Mouse (Mus musculus): ENCODE measurements at regions not wholly inside any gene's neighbourhood (a gene's known extent, or its start where the extent isn't known, plus 50 kb on each side); places are given as distances from the start of the nearest gene placed in this dataset.

DNA sequence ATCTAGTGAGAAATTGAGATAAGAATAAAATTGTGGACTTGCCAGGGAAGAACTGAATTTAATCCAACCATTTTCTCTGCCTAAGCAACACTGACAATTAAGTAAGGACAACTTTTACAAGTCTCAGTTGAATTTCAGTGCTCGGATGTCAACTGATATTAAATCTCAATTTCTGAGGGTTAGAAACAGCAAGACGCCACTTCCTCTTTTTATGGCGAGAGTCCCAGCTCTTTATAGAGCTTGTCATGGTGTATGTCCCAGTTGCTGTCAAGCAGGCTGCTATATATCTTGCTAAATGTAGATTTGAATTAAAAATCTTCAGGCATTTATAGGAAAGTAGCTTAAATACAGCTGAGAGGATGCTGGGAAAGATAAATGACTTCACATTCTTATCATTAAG is 697.8 kb upstream of the Got2 start:
- no peak; the same call in 1 of the 2 replicates for ATAC-seq (ENCODE audit: insufficient read depth, low FRiP score, low read depth)
- Histone ChIP-seq H3K4me3 (replicated peaks) (no peak overlapping the region), H3K4me2 (no peak overlapping the region), H3K36me3 (no peaks in the 10 kb centered on the region), H3K27ac (no peak overlapping the region), H3K9ac (no peak overlapping the region), H3K4me1 (no peaks in the 10 kb centered on the region), H3K9me3 (no peaks in the 10 kb centered on the region), H3K27me3 (replicated peaks) (no peaks in the 10 kb centered on the region)
- 42% methylated on average over 3 of the region's 3 CpGs for WGBS

DNA sequence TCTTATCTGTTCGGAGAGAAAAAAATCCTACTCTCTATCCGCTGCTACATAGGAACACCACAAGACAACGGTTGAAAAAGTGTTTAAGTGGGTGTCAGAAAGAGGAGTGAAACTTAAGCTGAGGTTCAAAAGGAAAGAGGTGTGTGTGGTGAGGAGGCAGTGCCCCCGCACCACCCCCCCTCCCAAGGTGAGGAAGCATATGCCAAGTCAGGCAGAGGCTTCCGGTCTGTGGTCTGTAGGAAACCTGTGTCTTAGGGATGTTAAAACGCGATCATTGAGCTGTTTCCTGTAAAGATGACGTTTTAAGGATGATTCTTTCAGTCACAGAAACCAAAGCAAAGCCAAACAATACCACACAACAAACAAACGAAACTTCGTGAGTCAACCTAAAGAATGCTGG is 664.2 kb upstream of the Got2 start:
- H3K27me3 ChIP-seq (replicated peaks) = no peaks in the 10 kb centered on the region
- H3K4me3 ChIP-seq (replicated peaks) = no peak overlapping the region
- no peak overlapping the region for H3K4me2 ChIP-seq
- H3K27ac ChIP-seq = no peak overlapping the region
- ATAC-seq (ENCODE audit: insufficient read depth, low FRiP score, low read depth) = no peak
- WGBS = 71% methylated on average over 10 of the region's 10 CpGs
- H3K9ac ChIP-seq = no peak overlapping the region
- H3K4me1 ChIP-seq = no peaks in the 10 kb centered on the region
- no peaks in the 10 kb centered on the region for H3K9me3 ChIP-seq
- H3K36me3 ChIP-seq = no peaks in the 10 kb centered on the region

DNA sequence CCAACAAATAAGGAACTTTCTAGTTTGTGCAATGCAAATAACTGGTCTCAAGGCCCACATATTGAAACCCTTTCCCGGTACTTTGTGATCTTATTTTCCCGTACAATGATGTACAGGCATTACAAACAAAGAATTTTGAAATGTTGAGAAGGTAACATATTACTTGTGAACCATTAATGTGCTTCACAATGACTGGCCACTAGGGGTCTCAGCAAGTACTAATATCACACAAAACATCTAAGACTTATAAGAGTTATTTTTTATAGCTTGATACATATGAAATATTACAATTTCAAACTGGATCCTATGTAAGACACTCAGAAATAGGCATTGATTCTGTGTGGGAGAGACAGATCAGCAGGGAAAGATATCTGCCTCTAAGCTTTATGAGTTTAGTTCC is 662.1 kb upstream of the Got2 start:
- Histone ChIP-seq H3K27ac (no peak overlapping the region), H3K4me1 (no peaks in the 10 kb centered on the region), H3K9ac (no peak overlapping the region), H3K27me3 (replicated peaks) (no peaks in the 10 kb centered on the region), H3K36me3 (no peaks in the 10 kb centered on the region), H3K9me3 (no peaks in the 10 kb centered on the region), H3K4me2 (no peak overlapping the region), H3K4me3 (replicated peaks) (no peak overlapping the region)
- ATAC-seq (ENCODE audit: insufficient read depth, low FRiP score, low read depth) = no peak
- 94% methylated on average over 2 of the region's 2 CpGs for WGBS

- no peaks in the 10 kb centered on the region for H3K9me3 ChIP-seq
These were observed 660.3 kb upstream of the Got2 start for GRCm38 (mm10) chr8:96548663-96549062.

DNA sequence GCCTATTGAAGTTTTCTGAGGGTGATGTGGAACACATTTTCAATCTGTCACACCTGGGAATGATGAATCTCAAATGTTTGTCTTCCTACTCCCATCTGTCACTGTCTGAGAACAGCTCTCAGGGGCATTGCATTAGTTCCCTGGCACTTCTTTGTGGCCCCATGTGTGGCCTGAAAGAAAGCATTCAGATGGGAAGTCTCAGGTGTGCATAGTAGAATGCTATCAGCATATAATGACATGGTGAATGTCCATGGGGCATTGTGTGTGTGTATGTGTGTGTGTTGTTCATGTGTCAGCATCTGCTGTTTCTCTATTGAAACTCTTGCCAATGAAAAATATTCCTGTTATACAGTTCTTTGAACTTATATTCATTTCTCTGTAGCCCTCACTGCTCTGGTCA is 659.8 kb upstream of the Got2 start:
- no peaks in the 10 kb centered on the region for H3K9me3 ChIP-seq
- no peaks in the 10 kb centered on the region for H3K27me3 ChIP-seq (replicated peaks)
- no peak overlapping the region for H3K27ac ChIP-seq
- H3K4me2 ChIP-seq = no peak overlapping the region
- ATAC-seq (ENCODE audit: insufficient read depth, low FRiP score, low read depth) = no peak
- H3K4me3 ChIP-seq (replicated peaks) = no peak overlapping the region
- no peak overlapping the region for H3K9ac ChIP-seq
- no peaks in the 10 kb centered on the region for H3K36me3 ChIP-seq
- no peaks in the 10 kb centered on the region for H3K4me1 ChIP-seq

More at GRCm38 (mm10) chr8:96548663-96549062, 660.3 kb upstream of the Got2 start:
- Histone ChIP-seq H3K4me1 (no peaks in the 10 kb centered on the region), H3K9ac (no peak overlapping the region), H3K27me3 (replicated peaks) (no peaks in the 10 kb centered on the region), H3K36me3 (no peaks in the 10 kb centered on the region), H3K4me3 (replicated peaks) (no peak overlapping the region), H3K27ac (no peak overlapping the region), H3K4me2 (no peak overlapping the region)
- ATAC-seq (ENCODE audit: insufficient read depth, low FRiP score, low read depth) = no peak
- 50% methylated on average over 4 of the region's 4 CpGs for WGBS

- ATAC-seq (ENCODE audit: insufficient read depth, low FRiP score, low read depth) = no peak
- Histone ChIP-seq H3K27me3 (replicated peaks) (no peaks in the 10 kb centered on the region), H3K9me3 (no peaks in the 10 kb centered on the region), H3K9ac (no peak overlapping the region), H3K36me3 (no peaks in the 10 kb centered on the region), H3K4me1 (no peaks in the 10 kb centered on the region), H3K4me2 (no peak overlapping the region), H3K4me3 (replicated peaks) (no peak overlapping the region), H3K27ac (no peak overlapping the region)
- WGBS = 87% methylated on average over 3 of the region's 3 CpGs
These were observed 653.9 kb upstream of the Got2 start for GRCm38 (mm10) chr8:96542215-96542614.

- no peaks in the 10 kb centered on the region for H3K9me3 ChIP-seq
- H3K27ac ChIP-seq = no peak overlapping the region
- no peak overlapping the region for H3K9ac ChIP-seq
- H3K4me2 ChIP-seq = no peak overlapping the region
- H3K4me1 ChIP-seq = no peaks in the 10 kb centered on the region
- no peak overlapping the region for H3K4me3 ChIP-seq (replicated peaks)
- no peaks in the 10 kb centered on the region for H3K27me3 ChIP-seq (replicated peaks)
- ATAC-seq (ENCODE audit: insufficient read depth, low FRiP score, low read depth) = no peak
- no peaks in the 10 kb centered on the region for H3K36me3 ChIP-seq
- WGBS = 73% methylated on average over 6 of the region's 6 CpGs
These were observed 610.5 kb upstream of the Got2 start for GRCm38 (mm10) chr8:96498854-96499253.

- Histone ChIP-seq H3K27me3 (replicated peaks) (no peaks in the 10 kb centered on the region), H3K9ac (no peak overlapping the region), H3K4me2 (no peak overlapping the region), H3K27ac (no peak overlapping the region), H3K4me3 (replicated peaks) (no peak overlapping the region), H3K36me3 (no peaks in the 10 kb centered on the region), H3K4me1 (no peaks in the 10 kb centered on the region), H3K9me3 (no peaks in the 10 kb centered on the region)
- 81% methylated on average over 3 of the region's 3 CpGs for WGBS
- no peak for ATAC-seq (ENCODE audit: insufficient read depth, low FRiP score, low read depth)
These were observed 607.1 kb upstream of the Got2 start for GRCm38 (mm10) chr8:96495406-96495805.

DNA sequence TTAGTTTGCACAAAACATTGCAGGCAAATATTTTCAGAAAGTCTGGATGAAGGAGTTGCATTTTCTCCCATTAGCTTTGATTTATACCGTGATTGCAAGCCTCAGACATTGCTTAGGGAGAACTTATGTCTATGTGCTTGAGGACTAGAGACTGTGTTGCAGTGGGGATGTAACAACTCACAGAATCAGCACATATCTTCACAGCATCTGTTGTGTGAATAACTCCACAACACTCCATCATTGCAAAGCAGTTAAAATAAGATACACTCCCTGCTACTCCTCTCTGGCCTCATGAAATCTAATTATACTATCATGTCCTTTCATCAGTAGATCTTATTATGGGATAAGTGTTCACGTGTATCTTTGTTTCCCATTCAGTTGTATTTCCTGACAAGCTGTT is 601.5 kb upstream of the Got2 start:
- no peaks in the 10 kb centered on the region for H3K36me3 ChIP-seq
- H3K4me2 ChIP-seq = no peak overlapping the region
- H3K27me3 ChIP-seq (replicated peaks) = no peaks in the 10 kb centered on the region
- no peak overlapping the region for H3K27ac ChIP-seq
- H3K9ac ChIP-seq = no peak overlapping the region
- no peaks in the 10 kb centered on the region for H3K4me1 ChIP-seq
- no peak for ATAC-seq (ENCODE audit: insufficient read depth, low FRiP score, low read depth)
- no peak overlapping the region for H3K4me3 ChIP-seq (replicated peaks)
- H3K9me3 ChIP-seq = no peaks in the 10 kb centered on the region
- 64% methylated on average over 2 of the region's 2 CpGs for WGBS

GRCm38 (mm10) chr8:96488741-96489453 is 600.5 kb upstream of the Got2 start:
- ATAC-seq (ENCODE audit: insufficient read depth, low FRiP score, low read depth) = no peak
- no peaks in the 10 kb centered on the region for H3K4me1 ChIP-seq
- H3K36me3 ChIP-seq = no peaks in the 10 kb centered on the region
- H3K27ac ChIP-seq = no peak overlapping the region
- no peak overlapping the region for H3K9ac ChIP-seq
- H3K9me3 ChIP-seq = no peaks in the 10 kb centered on the region
- no peaks in the 10 kb centered on the region for H3K27me3 ChIP-seq (replicated peaks)
- 73% methylated on average over 7 of the region's 7 CpGs for WGBS
- no peak overlapping the region for H3K4me2 ChIP-seq
- no peak overlapping the region for H3K4me3 ChIP-seq (replicated peaks)

GRCm38 (mm10) chr8:96455915-96456314 is 567.6 kb upstream of the Got2 start:
- 35% methylated on average over 6 of the region's 6 CpGs for WGBS
- no peak for ATAC-seq (ENCODE audit: insufficient read depth, low FRiP score, low read depth)

DNA sequence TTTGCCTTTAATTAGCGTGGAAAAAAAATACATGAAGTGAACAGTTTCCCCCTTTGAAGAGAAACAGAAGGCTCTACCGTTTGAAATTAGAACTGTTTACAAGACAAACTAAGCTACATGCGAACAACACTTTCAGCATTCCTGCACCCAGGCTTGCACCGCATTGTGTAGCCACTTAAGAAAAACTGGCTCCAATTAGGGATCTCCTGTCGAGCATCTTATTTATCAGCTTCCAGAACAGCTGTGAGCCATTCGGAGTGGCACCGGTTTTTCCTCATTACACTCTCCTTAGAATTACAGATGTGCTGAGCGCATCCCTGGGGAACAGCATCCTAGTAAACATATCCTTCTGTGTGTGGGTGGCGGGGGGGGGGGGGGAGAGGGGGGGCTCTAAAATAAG is 567.0 kb upstream of the Got2 start:
- H3K4me3 ChIP-seq (replicated peaks) = no peak overlapping the region
- no peak overlapping the region for H3K9ac ChIP-seq
- WGBS = 33% methylated on average over 9 of the region's 9 CpGs
- ATAC-seq (ENCODE audit: insufficient read depth, low FRiP score, low read depth) = no peak
- no peak overlapping the region for H3K27ac ChIP-seq
- no peaks in the 10 kb centered on the region for H3K27me3 ChIP-seq (replicated peaks)
- H3K36me3 ChIP-seq = no peaks in the 10 kb centered on the region
- H3K4me1 ChIP-seq = no peaks in the 10 kb centered on the region
- no peak overlapping the region for H3K4me2 ChIP-seq
- H3K9me3 ChIP-seq = no peaks in the 10 kb centered on the region

More at GRCm38 (mm10) chr8:96455915-96456314, 567.6 kb upstream of the Got2 start:
- Histone ChIP-seq H3K9me3 (no peaks in the 10 kb centered on the region), H3K4me3 (replicated peaks) (no peak overlapping the region), H3K4me2 (no peak overlapping the region), H3K27me3 (replicated peaks) (no peaks in the 10 kb centered on the region), H3K27ac (no peak overlapping the region), H3K36me3 (no peaks in the 10 kb centered on the region), H3K4me1 (no peaks in the 10 kb centered on the region), H3K9ac (no peak overlapping the region)

DNA sequence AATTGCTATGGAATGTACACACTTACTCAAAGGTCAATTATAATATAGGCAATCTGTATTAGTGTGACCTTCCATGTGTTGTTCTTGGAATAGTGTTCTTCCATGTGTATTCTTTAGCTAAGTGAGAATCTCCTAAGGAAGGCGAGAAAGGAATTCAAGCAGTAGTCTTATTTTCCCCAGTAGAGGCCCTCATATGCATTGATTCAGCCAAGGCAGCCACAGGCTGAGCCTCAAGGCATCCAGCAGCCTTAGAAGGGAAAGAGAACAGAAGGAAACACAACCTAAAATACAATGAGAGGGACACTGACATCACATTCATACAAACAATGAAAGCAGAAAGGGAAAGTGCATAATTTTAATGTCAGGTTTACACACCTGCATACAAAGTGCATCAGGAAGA is 541.4 kb upstream of the Got2 start:
- Histone ChIP-seq H3K27me3 (replicated peaks) (no peaks in the 10 kb centered on the region), H3K9me3 (no peaks in the 10 kb centered on the region), H3K4me2 (no peak overlapping the region), H3K9ac (no peak overlapping the region), H3K36me3 (no peaks in the 10 kb centered on the region), H3K4me1 (no peaks in the 10 kb centered on the region), H3K27ac (no peak overlapping the region), H3K4me3 (replicated peaks) (no peak overlapping the region)
- WGBS = 53% methylated on average over 1 of the region's 1 CpGs
- ATAC-seq (ENCODE audit: insufficient read depth, low FRiP score, low read depth) = no peak

All from stomach, embryonic 15.5 days (tissue).